Mouse (Mus musculus): ENCODE measurements around the gene Amph.

DNA sequence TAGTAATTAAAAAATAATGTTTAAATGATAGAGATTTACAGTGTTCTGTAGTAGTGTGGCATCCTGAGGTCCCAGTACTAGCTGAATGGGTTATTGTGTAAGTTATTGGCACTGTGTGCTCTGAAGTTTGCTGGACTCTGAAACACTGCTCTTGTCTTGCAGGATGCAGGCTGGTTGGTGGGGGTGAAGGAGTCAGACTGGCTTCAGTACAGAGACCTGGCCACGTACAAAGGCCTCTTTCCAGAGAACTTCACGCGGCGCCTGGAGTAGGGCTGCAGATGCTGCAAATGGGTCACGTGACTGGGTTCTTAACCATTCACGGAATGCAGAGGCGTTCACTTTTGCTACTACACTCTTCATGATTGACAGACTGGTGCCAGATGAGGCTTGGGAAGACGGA lies 201.6 kb downstream of the Amph start:
- TF ChIP-seq CTCF (IDR thresholded peaks at IDR 0.05; ENCODE audit: low read depth, low read length) (no peak), POLR2A (IDR thresholded peaks at IDR 0.05; ENCODE audit: extremely low read depth, insufficient read depth, low read length) (no peak)
